Mouse (Mus musculus) brown adipose tissue, adult 24 weeks (tissue): ENCODE data around the gene Gzmg. TPM values are rescaled to one million over a fixed set of nuclear protein-coding genes. Genes with fewer than 3 reads are reported as not detected.
"Not testable (repeated sequence)": the region's sequence is repeated elsewhere in the genome, so short reads cannot be mapped to it uniquely, and the experiment has no call there.

Source experiments
- H3K27ac ChIP-seq: fragments of 200-500 bp; replicated peaks from 2 replicates; pipeline ENCODE4 v1.5.1; 2012; ENCODE audit warnings: low read depth, mild to moderate bottlenecking, low read length
- H3K4me1 ChIP-seq: fragments of 200-500 bp; 2 replicates; pipeline ENCODE4 v1.6.1; 2012; ENCODE audit warnings: low read length, mixed read lengths; ENCODE audit not compliant: control insufficient read depth, insufficient read depth, insufficient read length
- H3K4me3 ChIP-seq: fragments of 200-500 bp; 2 replicates; pipeline ENCODE4 v1.5.1; 2012; ENCODE audit warnings: low read depth, mild to moderate bottlenecking, low read length, moderate library complexity; ENCODE audit not compliant: insufficient read depth
- polyA plus RNA-seq: library from polyadenylated mRNA; stranded (reverse); fragments of >200 nt; gene quantifications from 2 replicates; pipeline ENCODE4 v1.2.4, GENCODE M21; 2012; ENCODE audit not compliant: missing spikeins, insufficient read depth, insufficient read length

Gzmg gene
- polyA plus RNA-seq, 1 experiment, result not detected

- Histone ChIP-seq H3K4me3 (no peak within 1 kb of the TSS), H3K4me1 (no peaks in the 10 kb centered on the region), H3K27ac (no peak within 1 kb of the TSS)
Measured at GRCm38 (mm10) chr14:56120525-56120924, 38.9 kb downstream of the Gzmg start, which contains the start of gene Gzme. TSS of gene Gzme (minus strand) at chr14:56120625.

DNA sequence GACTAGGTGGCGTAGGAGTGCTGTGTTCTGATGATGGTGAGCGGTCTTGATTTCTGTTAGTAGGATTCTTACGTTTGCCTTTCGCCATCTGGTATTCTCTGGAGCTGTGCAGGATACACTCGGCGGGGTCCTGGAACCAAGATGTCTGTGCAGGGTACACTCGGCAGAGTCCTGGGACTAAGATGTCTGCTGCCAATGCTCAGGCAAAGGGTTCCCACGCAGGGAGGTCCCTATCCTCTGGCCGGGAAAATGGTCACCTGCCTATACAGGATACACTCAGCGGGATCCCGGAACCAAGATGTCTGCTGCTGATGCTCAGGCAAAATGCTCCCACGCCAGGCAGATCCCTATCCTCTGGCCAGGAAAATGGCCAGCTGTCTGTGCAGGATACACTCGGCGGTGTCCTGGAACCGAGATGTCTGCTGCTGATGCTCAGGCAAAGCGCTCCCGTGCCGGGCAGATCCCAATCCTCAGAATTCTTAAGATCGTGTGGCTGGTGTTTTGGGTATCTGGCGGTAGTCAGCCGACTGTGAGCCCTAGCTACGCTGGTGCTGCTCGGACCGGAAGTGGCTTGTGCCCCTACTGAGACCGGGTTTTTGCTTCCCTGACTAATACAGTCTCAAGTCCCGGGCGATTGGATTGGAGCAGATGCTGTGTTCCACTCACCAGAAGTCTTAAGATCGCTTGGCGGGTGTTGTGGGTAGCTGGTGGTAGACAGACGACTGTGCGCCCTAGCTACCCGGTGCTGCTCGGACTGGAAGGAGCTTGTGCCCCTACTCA lies 43.7 kb downstream of the Gzmg start:
- H3K27ac ChIP-seq, H3K4me3 ChIP-seq, H3K4me1 ChIP-seq: not testable (repeated sequence)

Other genes starting within 250 kb of the Gzmg start
- 6.1 and 8.2 TPM in 2 replicates for gene Cma1, start 214.9 kb downstream of the Gzmg start, polyA plus RNA-seq
- gene Cma2, start 208.6 kb downstream of the Gzmg start, polyA plus RNA-seq, result not detected in 2 replicates
- gene Mcpt1, start 141.6 kb downstream of the Gzmg start, polyA plus RNA-seq, result not detected in 2 replicates
- not detected in 2 replicates for gene Mcpt9, start 129.1 kb downstream of the Gzmg start, polyA plus RNA-seq
- not detected in 2 replicates for gene Mcpt2, start 117.5 kb downstream of the Gzmg start, polyA plus RNA-seq
- 8.2 and 8.8 TPM in 2 replicates for gene Mcpt4, start 97.3 kb downstream of the Gzmg start, polyA plus RNA-seq
- gene Mcpt8, start 74.3 kb downstream of the Gzmg start, polyA plus RNA-seq, result not detected in 2 replicates
- not detected in 2 replicates for gene Ctsg, start 57.0 kb downstream of the Gzmg start, polyA plus RNA-seq
- not detected in 2 replicates for gene Gzme, start 39.0 kb downstream of the Gzmg start, polyA plus RNA-seq
- not detected in 2 replicates for gene Gzmd, start 27.0 kb downstream of the Gzmg start, polyA plus RNA-seq
- gene Gzmn, start 15.0 kb upstream of the Gzmg start, polyA plus RNA-seq, result not detected in 2 replicates
- gene Gzmf, start 51.8 kb upstream of the Gzmg start, polyA plus RNA-seq, result not detected in 2 replicates
- not detected in 2 replicates for gene Gzmc, start 75.1 kb upstream of the Gzmg start, polyA plus RNA-seq
- gene Gzmb, start 102.7 kb upstream of the Gzmg start, polyA plus RNA-seq, result not detected in 2 replicates
- gene Atp12a, start 205.5 kb upstream of the Gzmg start, polyA plus RNA-seq, result not detected in 2 replicates
- not detected in 2 replicates for gene Rnf17, start 243.0 kb upstream of the Gzmg start, polyA plus RNA-seq